Mouse (Mus musculus) lung, embryonic 16.5 days (tissue): ENCODE measurements around the gene Sh2b1. TPM values are rescaled to one million over a fixed set of nuclear protein-coding genes. Genes with fewer than 3 reads are reported as not detected.

Experiments
- ATAC-seq: fragments of 200-750 bp; cut with Nextera tagmentation; 2 replicates; pipeline ENCODE4 v1.8.0; 2017; ENCODE audit warnings: low read depth, mild to moderate bottlenecking, moderate library complexity
- H3K27ac ChIP-seq: fragments of 300-500 bp; sonication (generic); 2 replicates; pipeline ENCODE4 v1.5.1; 2014; ENCODE audit warnings: mild to moderate bottlenecking, control low read depth, low read length
- H3K27me3 ChIP-seq: fragments of 300-500 bp; sonication (generic); 2 replicates; pipeline ENCODE4 v1.6.1; 2014; ENCODE audit warnings: low read depth, low read length, mixed read lengths; ENCODE audit not compliant: control insufficient read depth, insufficient read depth
- H3K36me3 ChIP-seq: fragments of 300-500 bp; sonication (generic); 2 replicates; pipeline ENCODE4 v1.6.1; 2014; ENCODE audit warnings: low read length; ENCODE audit not compliant: control insufficient read depth, insufficient read depth
- H3K4me1 ChIP-seq: fragments of 300-500 bp; sonication (generic); replicated peaks from 2 replicates; pipeline ENCODE4 v1.6.1; 2014; ENCODE audit warnings: low read length, mixed read lengths; ENCODE audit not compliant: control insufficient read depth, insufficient read depth
- H3K4me2 ChIP-seq: fragments of 300-500 bp; sonication (generic); 2 replicates; pipeline ENCODE4 v1.6.1; 2014; ENCODE audit warnings: low read depth, low read length, control low read depth
- H3K4me3 ChIP-seq: fragments of 300-500 bp; sonication (generic); 2 replicates; pipeline ENCODE4 v1.5.1; 2014; ENCODE audit warnings: mild to moderate bottlenecking, low read length, control low read depth
- H3K9ac ChIP-seq: fragments of 300-500 bp; sonication (generic); 2 replicates; pipeline ENCODE4 v1.6.1; 2014; ENCODE audit warnings: low read length, control low read depth
- H3K9me3 ChIP-seq: fragments of 300-500 bp; sonication (generic); 2 replicates; pipeline ENCODE4 v1.6.1; 2016; ENCODE audit warnings: low read length; ENCODE audit not compliant: control insufficient read depth
- WGBS: fragments of 180-500 bp; shearing (Covaris S2); extraction: QIAGEN DNeasy Blood & Tissue Kit; methylation state at CpG from one replicate; pipeline ENCODE4 v1.1.7; 2014; 5-methylcytosine and 5-hydroxymethylcytosine counted together
- polyA plus RNA-seq: library from polyadenylated mRNA; unstranded; fragments of >200 nt; fragmentation: Nextera tagmentation; extraction: Ambion mirVana; gene quantifications from 2 replicates; pipeline ENCODE4 v1.2.1, GENCODE M21; 2015

Gene Sh2b1
- polyA plus RNA-seq, 1 experiment from 2014 or later: 48.5 TPM

DNA sequence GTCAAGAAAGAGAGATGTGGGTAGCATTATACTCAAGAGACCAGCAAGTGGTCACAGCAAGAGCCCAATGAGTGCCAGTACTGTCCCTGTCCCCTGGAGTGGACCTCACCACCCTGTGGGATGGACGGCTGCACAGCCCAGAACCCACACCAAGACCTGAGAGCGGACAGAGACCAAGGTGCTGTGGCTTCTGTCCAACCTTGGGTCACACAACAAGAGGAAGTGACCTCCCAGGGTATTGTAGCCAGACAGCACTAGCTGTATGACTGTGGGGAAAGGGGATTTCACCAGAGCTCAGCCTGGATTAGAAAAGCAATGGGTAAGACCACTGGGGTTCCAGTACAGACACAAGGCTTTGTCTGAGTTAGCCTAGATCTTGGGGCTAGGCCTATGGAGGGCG lies 23.0 kb downstream of the Sh2b1 start:
- H3K9ac ChIP-seq: no peak overlapping the region
- no peak for ATAC-seq
- no peaks in the 10 kb centered on the region for H3K4me1 ChIP-seq
- WGBS: 94% methylated on average over 3 of the region's 3 CpGs
- H3K27ac ChIP-seq: no peak overlapping the region
- H3K36me3 ChIP-seq: 0 out of 2 replicates have a peak, but pooled peaks cover 2% of the 10 kb centered on the region
- no peak overlapping the region for H3K4me3 ChIP-seq
- H3K4me2 ChIP-seq: no peak overlapping the region
- no peaks in the 10 kb centered on the region for H3K9me3 ChIP-seq
- no peaks in the 10 kb centered on the region for H3K27me3 ChIP-seq

DNA sequence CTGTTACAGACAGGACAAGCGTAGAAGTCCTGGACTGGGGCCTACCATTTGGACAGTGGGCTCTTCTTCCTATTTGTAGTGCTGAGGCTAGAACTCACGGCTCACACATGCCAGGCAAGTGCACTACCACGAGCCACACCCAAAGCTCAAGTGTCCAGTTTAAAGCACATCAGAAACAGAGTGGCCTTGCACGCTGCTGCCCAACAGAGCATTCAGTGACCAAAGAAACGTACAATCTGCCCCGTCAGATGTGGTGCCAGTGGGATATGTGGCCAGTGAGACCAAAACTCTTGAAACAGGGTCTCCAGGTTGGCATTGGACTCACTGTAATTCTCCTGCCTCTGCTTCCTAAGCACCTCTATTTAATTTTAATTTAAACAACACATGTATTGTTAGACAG lies 24.6 kb downstream of the Sh2b1 start:
- WGBS: 87% methylated on average over 6 of the region's 6 CpGs
- H3K9ac ChIP-seq: no peak overlapping the region
- peaks cover 7% of the 10 kb centered on the region; the same call in 1 of the 2 replicates for H3K36me3 ChIP-seq
- H3K27ac ChIP-seq: no peak overlapping the region
- H3K4me3 ChIP-seq: no peak overlapping the region
- ATAC-seq: no peak
- H3K4me2 ChIP-seq: no peak overlapping the region
- H3K4me1 ChIP-seq: no peaks in the 10 kb centered on the region
- no peaks in the 10 kb centered on the region for H3K9me3 ChIP-seq
- H3K27me3 ChIP-seq: no peaks in the 10 kb centered on the region

DNA sequence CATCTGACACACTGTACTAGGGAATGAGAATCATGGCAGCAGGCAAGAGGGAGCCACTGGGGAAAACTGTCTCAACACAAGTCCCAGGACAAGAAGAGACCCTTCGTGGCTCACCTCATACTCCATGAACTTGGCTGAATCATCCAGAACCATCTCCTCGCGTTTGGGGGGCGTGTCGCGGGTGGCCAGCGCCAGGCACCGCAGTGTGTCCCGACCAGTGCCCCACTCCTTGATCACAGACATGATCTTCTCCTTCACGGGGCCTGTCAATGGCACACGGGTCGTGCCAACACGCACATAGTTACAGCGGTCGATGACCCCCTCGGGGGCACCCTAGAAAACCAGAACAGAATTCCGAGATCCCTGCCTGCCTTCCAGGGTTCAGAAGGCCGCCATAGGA lies 25.2 kb downstream of the Sh2b1 start:
- 88% methylated on average over 18 of the region's 18 CpGs for WGBS
- Histone ChIP-seq H3K27ac (no peak overlapping the region), H3K27me3 (no peaks in the 10 kb centered on the region), H3K4me1 (no peaks in the 10 kb centered on the region), H3K9me3 (no peaks in the 10 kb centered on the region), H3K4me3 (no peak overlapping the region), H3K36me3 (peaks cover 9% of the 10 kb centered on the region; the same call in 1 of the 2 replicates), H3K4me2 (no peak overlapping the region), H3K9ac (no peak overlapping the region)
- no peak for ATAC-seq

DNA sequence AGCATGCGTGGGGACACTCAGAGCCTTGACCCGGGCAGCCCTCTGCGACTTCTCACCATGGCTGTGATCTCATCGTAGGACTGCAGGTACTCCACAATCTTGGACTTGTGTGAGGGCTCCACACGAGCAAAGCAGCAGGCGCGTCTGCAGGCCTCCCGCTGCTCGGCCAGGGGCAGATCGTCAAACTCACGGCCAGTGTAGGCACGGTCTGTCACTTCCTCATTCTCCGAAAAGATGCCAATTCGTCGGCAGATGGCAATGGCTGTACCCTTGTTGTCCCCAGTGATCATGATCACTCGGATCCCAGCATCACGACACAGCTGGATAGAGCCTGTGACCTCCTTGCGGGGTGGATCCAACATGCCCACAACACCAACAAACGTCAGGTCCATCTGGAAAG lies 26.7 kb downstream of the Sh2b1 start:
- 86% methylated on average over 19 of the region's 19 CpGs for WGBS

DNA sequence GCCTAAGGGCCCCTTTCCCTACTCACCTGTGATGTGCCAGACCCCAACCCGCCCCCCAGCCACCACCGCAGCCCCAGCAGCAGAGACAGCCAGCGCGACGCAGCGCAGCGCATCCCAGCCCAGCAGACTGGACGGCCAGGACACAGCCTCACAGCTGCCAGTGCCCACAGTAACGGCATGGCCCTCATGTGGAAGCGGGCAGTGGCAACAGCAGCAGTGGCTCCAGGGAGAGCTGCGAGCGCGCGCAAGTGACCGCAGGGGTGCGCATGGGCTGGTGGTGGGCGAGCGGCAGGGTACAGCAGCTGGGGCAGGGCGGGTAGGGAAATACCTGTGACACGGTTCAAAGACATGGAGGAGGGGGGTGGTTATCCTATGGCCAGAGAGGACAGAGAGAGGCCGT lies 29.0 kb downstream of the Sh2b1 start:
- Histone ChIP-seq H3K27ac (no peak overlapping the region), H3K27me3 (no peaks in the 10 kb centered on the region), H3K4me2 (no peak overlapping the region), H3K9ac (no peak overlapping the region), H3K4me1 (no peaks in the 10 kb centered on the region), H3K9me3 (no peaks in the 10 kb centered on the region), H3K4me3 (no peak overlapping the region), H3K36me3 (peaks cover 18% of the 10 kb centered on the region)
- no peak for ATAC-seq
- WGBS: 90% methylated on average over 21 of the region's 21 CpGs

More for the DNA sequence above, 26.7 kb downstream of the Sh2b1 start:
- Histone ChIP-seq H3K4me1 (no peaks in the 10 kb centered on the region), H3K36me3 (peaks cover 18% of the 10 kb centered on the region), H3K27ac (no peak overlapping the region), H3K4me2 (no peak overlapping the region), H3K27me3 (no peaks in the 10 kb centered on the region), H3K9me3 (no peaks in the 10 kb centered on the region), H3K4me3 (no peak overlapping the region), H3K9ac (no peak overlapping the region)
- no peak for ATAC-seq

DNA sequence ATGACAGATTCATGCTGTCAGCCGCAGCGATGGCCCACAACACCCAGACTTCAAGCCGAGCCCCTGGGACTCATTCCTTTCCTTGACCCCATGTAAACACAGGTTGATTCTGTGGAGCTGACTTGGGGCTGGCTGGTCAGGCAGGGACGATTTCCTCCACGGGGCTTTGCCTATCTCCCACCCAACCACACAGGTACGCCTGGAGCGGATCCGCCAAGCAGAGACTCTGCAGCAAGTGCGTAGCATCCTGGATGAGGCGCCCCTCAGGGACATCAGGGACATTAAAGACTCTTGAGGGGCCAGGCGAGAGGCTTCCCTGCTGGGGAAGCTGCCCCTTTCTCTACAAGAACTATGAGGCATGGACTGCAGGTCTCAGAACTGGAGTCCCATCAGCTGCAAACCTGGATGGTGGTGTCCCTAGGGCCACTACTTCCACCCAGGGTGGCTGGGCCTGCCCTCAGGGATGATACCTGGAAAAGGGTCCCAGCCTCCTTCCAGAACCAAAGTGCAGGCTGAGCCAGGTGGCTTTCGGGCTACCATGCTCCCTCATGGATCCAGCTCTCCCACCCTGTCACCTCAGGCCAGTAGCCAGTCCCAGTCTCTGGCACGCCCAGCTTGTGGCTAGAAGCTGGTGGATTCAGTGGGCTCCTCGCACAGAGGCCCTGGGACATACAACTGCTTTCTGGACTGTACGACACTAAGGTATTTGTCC lies 30.0 kb downstream of the Sh2b1 start:
- Histone ChIP-seq H3K27me3 (no peaks in the 10 kb centered on the region), H3K4me3 (no peak overlapping the region), H3K36me3 (peaks cover 18% of the 10 kb centered on the region), H3K27ac (no peak overlapping the region), H3K9ac (no peak overlapping the region), H3K4me2 (no peak overlapping the region), H3K4me1 (no peaks in the 10 kb centered on the region), H3K9me3 (no peaks in the 10 kb centered on the region)
- 92% methylated on average over 15 of the region's 15 CpGs for WGBS
- no peak for ATAC-seq

DNA sequence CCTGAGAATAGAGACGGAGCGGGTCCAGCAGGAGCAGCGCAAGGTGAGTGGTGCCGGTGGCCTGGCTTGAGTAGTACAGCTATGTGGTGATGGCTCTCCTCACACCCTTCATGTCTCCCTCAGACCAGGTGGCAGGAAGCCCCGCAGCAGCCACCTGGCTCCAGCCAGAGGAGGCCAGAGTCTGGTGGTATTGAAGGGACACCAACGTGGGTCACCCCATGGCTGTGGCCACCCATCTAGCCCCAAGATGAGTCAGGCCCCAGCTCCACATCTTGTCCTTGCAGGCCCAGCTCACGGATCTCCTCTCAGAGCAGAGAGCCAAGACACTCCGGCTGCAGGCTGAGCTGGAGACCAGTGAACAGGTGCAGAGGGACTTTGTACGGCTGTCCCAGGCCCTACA lies 30.7 kb downstream of the Sh2b1 start:
- 89% methylated on average over 9 of the region's 9 CpGs for WGBS
- Histone ChIP-seq H3K27ac (no peak overlapping the region), H3K4me2 (no peak overlapping the region), H3K36me3 (peaks cover 18% of the 10 kb centered on the region), H3K27me3 (no peaks in the 10 kb centered on the region), H3K4me3 (no peak overlapping the region), H3K4me1 (no peaks in the 10 kb centered on the region), H3K9ac (no peak overlapping the region), H3K9me3 (no peaks in the 10 kb centered on the region)
- ATAC-seq: no peak

DNA sequence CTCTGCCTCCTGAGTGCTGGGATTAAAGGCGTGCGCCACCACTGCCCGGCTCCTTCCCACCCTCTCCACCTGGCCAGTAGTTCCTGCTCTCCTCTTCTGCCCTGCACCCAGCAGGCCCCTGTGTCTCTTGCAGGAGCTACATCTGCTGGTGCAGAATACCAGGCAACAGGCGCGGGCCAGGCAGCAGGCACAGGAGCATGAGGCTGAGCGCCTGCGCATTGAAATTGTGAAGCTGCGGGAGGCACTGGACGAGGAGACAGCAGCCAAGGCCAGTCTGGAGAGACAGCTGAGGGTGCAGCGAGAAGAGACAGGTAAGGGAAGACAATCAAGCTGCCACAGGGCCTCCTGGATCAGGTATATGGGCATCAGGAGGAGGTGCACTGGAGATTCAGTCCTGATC lies 31.2 kb downstream of the Sh2b1 start:
- 88% methylated on average over 10 of the region's 10 CpGs for WGBS
- no peaks in the 10 kb centered on the region for H3K4me1 ChIP-seq
- H3K9me3 ChIP-seq: no peaks in the 10 kb centered on the region
- no peak for ATAC-seq
- no peak overlapping the region for H3K4me3 ChIP-seq
- H3K27me3 ChIP-seq: no peaks in the 10 kb centered on the region
- peaks cover 18% of the 10 kb centered on the region for H3K36me3 ChIP-seq
- no peak overlapping the region for H3K27ac ChIP-seq
- no peak overlapping the region for H3K4me2 ChIP-seq
- no peak overlapping the region for H3K9ac ChIP-seq

DNA sequence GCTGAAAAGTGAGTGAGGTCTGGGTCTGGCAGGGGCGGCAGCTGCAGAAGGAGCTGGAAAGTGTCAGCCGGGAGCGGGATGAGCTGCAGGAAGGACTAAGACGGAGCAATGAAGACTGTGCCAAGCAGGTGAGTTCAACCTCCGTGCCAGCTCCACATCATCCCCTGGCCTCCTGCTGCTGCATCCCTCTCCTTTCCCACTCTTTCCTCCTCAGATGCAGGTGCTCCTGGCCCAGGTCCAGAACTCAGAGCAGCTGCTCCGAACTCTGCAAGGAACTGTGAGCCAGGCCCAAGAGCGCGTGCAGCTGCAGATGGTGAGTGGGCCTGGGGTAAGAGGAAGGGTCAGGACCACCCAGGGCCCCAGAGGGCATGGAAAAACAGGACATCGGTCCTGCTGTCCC lies 35.1 kb downstream of the Sh2b1 start:
- no peak overlapping the region for H3K9ac ChIP-seq
- no peaks in the 10 kb centered on the region for H3K9me3 ChIP-seq
- no peaks in the 10 kb centered on the region for H3K27me3 ChIP-seq
- H3K4me3 ChIP-seq: no peak overlapping the region
- H3K36me3 ChIP-seq: peaks cover 9% of the 10 kb centered on the region
- no peak for ATAC-seq
- H3K27ac ChIP-seq: no peak overlapping the region
- H3K4me1 ChIP-seq: no peaks in the 10 kb centered on the region
- 68% methylated on average over 9 of the region's 9 CpGs for WGBS
- no peak overlapping the region for H3K4me2 ChIP-seq
